Mouse (Mus musculus): ENCODE data around the gene Lrrc4. TPM values are rescaled to one million over a fixed set of nuclear protein-coding genes. Genes with fewer than 3 reads are reported as not detected.

Lrrc4 gene
- polyA plus RNA-seq, 1 experiment from 2014 or later = 1.2 TPM

- no peak overlapping the region for H3K4me3 ChIP-seq (replicated peaks)
- H3K4me1 ChIP-seq = peaks cover 7% of the 10 kb centered on the region; the same call in 1 of the 2 replicates
- no peaks in the 10 kb centered on the region for H3K27me3 ChIP-seq
- no peaks in the 10 kb centered on the region for H3K36me3 ChIP-seq
- no peak overlapping the region for H3K27ac ChIP-seq (replicated peaks)
- H3K9ac ChIP-seq = no peak overlapping the region
- WGBS = 80% methylated on average over 3 of the region's 3 CpGs
- H3K9me3 ChIP-seq (replicated peaks) = no peaks in the 10 kb centered on the region
- no peak overlapping the region for H3K4me2 ChIP-seq (replicated peaks)
- no peak for ATAC-seq (ENCODE audit: insufficient number of reproducible peaks, low FRiP score, low TSS enrichment, low read depth)
Measured at GRCm38 (mm10) chr6:28841569-28841968, 10.0 kb upstream of the Lrrc4 start.

GRCm38 (mm10) chr6:28836600-28836999, 5.1 kb upstream of the Lrrc4 start:
- H3K27me3 ChIP-seq = peaks cover 8% of the 10 kb centered on the region; the same call in 1 of the 2 replicates
- no peak overlapping the region for H3K4me2 ChIP-seq (replicated peaks)
- peaks cover 17% of the 10 kb centered on the region for H3K4me1 ChIP-seq
- no peaks in the 10 kb centered on the region for H3K9me3 ChIP-seq (replicated peaks)
- H3K4me3 ChIP-seq (replicated peaks) = no peak overlapping the region
- no peak overlapping the region for H3K27ac ChIP-seq (replicated peaks)
- H3K36me3 ChIP-seq = no peaks in the 10 kb centered on the region
- no peak for ATAC-seq (ENCODE audit: insufficient number of reproducible peaks, low FRiP score, low TSS enrichment, low read depth)
- no peak overlapping the region for H3K9ac ChIP-seq

- H3K4me2 ChIP-seq (replicated peaks) = peak overlapping the region; percentile 100
- peaks cover 5% of the 10 kb centered on the region; the same call in 1 of the 2 replicates for H3K36me3 ChIP-seq
- H3K4me3 ChIP-seq (replicated peaks) = peak overlapping the region; percentile 62
- H3K9me3 ChIP-seq (replicated peaks) = no peaks in the 10 kb centered on the region
- H3K27ac ChIP-seq (replicated peaks) = no peak overlapping the region
- peaks cover 23% of the 10 kb centered on the region for H3K27me3 ChIP-seq
- peaks cover 22% of the 10 kb centered on the region for H3K4me1 ChIP-seq
- ATAC-seq (ENCODE audit: insufficient number of reproducible peaks, low FRiP score, low TSS enrichment, low read depth) = no peak
- H3K9ac ChIP-seq = no peak overlapping the region
- WGBS = 71% methylated on average over 2 of the region's 2 CpGs
Measured at GRCm38 (mm10) chr6:28834046-28834445, 2.5 kb upstream of the Lrrc4 start.

GRCm38 (mm10) chr6:28833380-28833822, 1.9 kb upstream of the Lrrc4 start:
- peak; percentile 35; the same call in 1 of the 2 replicates for ATAC-seq (ENCODE audit: insufficient number of reproducible peaks, low FRiP score, low TSS enrichment, low read depth)
- Histone ChIP-seq H3K4me2 (replicated peaks) (peak overlapping the region; percentile 100), H3K4me1 (peaks cover 26% of the 10 kb centered on the region), H3K27me3 (peaks cover 23% of the 10 kb centered on the region), H3K9ac (peak overlapping the region; percentile 55), H3K4me3 (replicated peaks) (peak overlapping the region; percentile 62), H3K36me3 (peaks cover 5% of the 10 kb centered on the region; the same call in 1 of the 2 replicates), H3K9me3 (replicated peaks) (no peaks in the 10 kb centered on the region), H3K27ac (replicated peaks) (no peak overlapping the region)
- WGBS = 2% methylated on average over 43 of the region's 43 CpGs

- Histone ChIP-seq H3K9me3 (replicated peaks) (no peaks in the 10 kb centered on the region), H3K4me3 (replicated peaks) (peak overlapping the region; percentile 62), H3K4me2 (replicated peaks) (peak overlapping the region; percentile 100), H3K36me3 (peaks cover 5% of the 10 kb centered on the region; the same call in 1 of the 2 replicates), H3K27me3 (peaks cover 23% of the 10 kb centered on the region), H3K4me1 (peaks cover 26% of the 10 kb centered on the region), H3K27ac (replicated peaks) (0 out of 2 replicates have a peak overlapping the region, but pooled peaks have one; percentile 1), H3K9ac (peak overlapping the region; percentile 55)
- under 1% methylated on average over 54 of the region's 58 CpGs for WGBS
- no peak; the same call in 1 of the 2 replicates for ATAC-seq (ENCODE audit: insufficient number of reproducible peaks, low FRiP score, low TSS enrichment, low read depth)
Measured at GRCm38 (mm10) chr6:28832751-28833291, 1.3 kb upstream of the Lrrc4 start.

- peaks cover 5% of the 10 kb centered on the region; the same call in 1 of the 2 replicates for H3K36me3 ChIP-seq
- no peaks in the 10 kb centered on the region for H3K9me3 ChIP-seq (replicated peaks)
- peaks cover 23% of the 10 kb centered on the region for H3K27me3 ChIP-seq
- ATAC-seq (ENCODE audit: insufficient number of reproducible peaks, low FRiP score, low TSS enrichment, low read depth) = peak; percentile 55
- peaks cover 26% of the 10 kb centered on the region for H3K4me1 ChIP-seq
- H3K4me3 ChIP-seq (replicated peaks) = peak overlapping the region; percentile 62
- under 1% methylated on average over 67 of the region's 82 CpGs for whole genome bisulfite sequencing
- 0 out of 2 replicates have a peak overlapping the region, but pooled peaks have one; percentile 22 for H3K27ac ChIP-seq (replicated peaks)
- peak overlapping the region; percentile 55 for H3K9ac ChIP-seq
- H3K4me2 ChIP-seq (replicated peaks) = peak overlapping the region; percentile 100
Measured at GRCm38 (mm10) chr6:28831854-28832750, 555 bp upstream of the Lrrc4 start.

- Histone ChIP-seq H3K4me1 (peaks cover 26% of the 10 kb centered on the region), H3K4me3 (replicated peaks) (no peak overlapping the region), H3K27ac (replicated peaks) (no peak overlapping the region), H3K4me2 (replicated peaks) (no peak overlapping the region), H3K27me3 (peaks cover 23% of the 10 kb centered on the region), H3K36me3 (peaks cover 5% of the 10 kb centered on the region; the same call in 1 of the 2 replicates), H3K9me3 (replicated peaks) (no peaks in the 10 kb centered on the region), H3K9ac (no peak overlapping the region)
- 89% methylated on average over 12 of the region's 12 CpGs for WGBS
- no peak for ATAC-seq (ENCODE audit: insufficient number of reproducible peaks, low FRiP score, low TSS enrichment, low read depth)
Measured at GRCm38 (mm10) chr6:28830306-28830705, 1.2 kb downstream of the Lrrc4 start.

GRCm38 (mm10) chr6:28828593-28828992, 3.0 kb downstream of the Lrrc4 start:
- Histone ChIP-seq H3K9ac (no peak overlapping the region), H3K4me3 (replicated peaks) (no peak overlapping the region), H3K27me3 (peaks cover 18% of the 10 kb centered on the region), H3K27ac (replicated peaks) (no peak overlapping the region), H3K36me3 (peaks cover 5% of the 10 kb centered on the region; the same call in 1 of the 2 replicates), H3K4me1 (peaks cover 27% of the 10 kb centered on the region), H3K9me3 (replicated peaks) (no peaks in the 10 kb centered on the region), H3K4me2 (replicated peaks) (no peak overlapping the region)
- 40% methylated on average over 6 of the region's 6 CpGs for WGBS
- no peak for ATAC-seq (ENCODE audit: insufficient number of reproducible peaks, low FRiP score, low TSS enrichment, low read depth)

GRCm38 (mm10) chr6:28827565-28827964, 4.0 kb downstream of the Lrrc4 start:
- Histone ChIP-seq H3K4me3 (replicated peaks) (no peak overlapping the region), H3K36me3 (peaks cover 5% of the 10 kb centered on the region; the same call in 1 of the 2 replicates), H3K27me3 (peaks cover 16% of the 10 kb centered on the region), H3K27ac (replicated peaks) (no peak overlapping the region), H3K9ac (no peak overlapping the region), H3K4me1 (peaks cover 23% of the 10 kb centered on the region), H3K9me3 (replicated peaks) (no peaks in the 10 kb centered on the region), H3K4me2 (replicated peaks) (no peak overlapping the region)
- 45% methylated on average over 3 of the region's 3 CpGs for WGBS
- no peak for ATAC-seq (ENCODE audit: insufficient number of reproducible peaks, low FRiP score, low TSS enrichment, low read depth)

GRCm38 (mm10) chr6:28826689-28827389, 4.7 kb downstream of the Lrrc4 start:
- Histone ChIP-seq H3K4me2 (replicated peaks) (no peak overlapping the region), H3K9ac (no peak overlapping the region), H3K9me3 (replicated peaks) (no peaks in the 10 kb centered on the region), H3K36me3 (peaks cover 5% of the 10 kb centered on the region; the same call in 1 of the 2 replicates), H3K27me3 (peaks cover 16% of the 10 kb centered on the region), H3K27ac (replicated peaks) (no peak overlapping the region), H3K4me1 (peaks cover 17% of the 10 kb centered on the region), H3K4me3 (replicated peaks) (no peak overlapping the region)
- WGBS = 68% methylated on average over 9 of the region's 9 CpGs
- ATAC-seq (ENCODE audit: insufficient number of reproducible peaks, low FRiP score, low TSS enrichment, low read depth) = no peak

GRCm38 (mm10) chr6:28825894-28826293, 5.7 kb downstream of the Lrrc4 start:
- H3K4me1 ChIP-seq = 0 out of 2 replicates have a peak, but pooled peaks cover 9% of the 10 kb centered on the region
- no peak for ATAC-seq (ENCODE audit: insufficient number of reproducible peaks, low FRiP score, low TSS enrichment, low read depth)
- 67% methylated on average over 3 of the region's 3 CpGs for WGBS

More at GRCm38 (mm10) chr6:28825894-28826293, 5.7 kb downstream of the Lrrc4 start:
- no peaks in the 10 kb centered on the region for H3K9me3 ChIP-seq (replicated peaks)
- H3K4me3 ChIP-seq (replicated peaks) = no peak overlapping the region
- H3K27ac ChIP-seq (replicated peaks) = no peak overlapping the region
- H3K9ac ChIP-seq = no peak overlapping the region
- H3K27me3 ChIP-seq = peaks cover 9% of the 10 kb centered on the region; the same call in 1 of the 2 replicates
- H3K4me2 ChIP-seq (replicated peaks) = no peak overlapping the region
- H3K36me3 ChIP-seq = peaks cover 5% of the 10 kb centered on the region; the same call in 1 of the 2 replicates

All from embryonic facial prominence, embryonic 15.5 days (tissue).